Mouse (Mus musculus): ENCODE data around the gene Rgmb.

The Rgmb gene

DNA sequence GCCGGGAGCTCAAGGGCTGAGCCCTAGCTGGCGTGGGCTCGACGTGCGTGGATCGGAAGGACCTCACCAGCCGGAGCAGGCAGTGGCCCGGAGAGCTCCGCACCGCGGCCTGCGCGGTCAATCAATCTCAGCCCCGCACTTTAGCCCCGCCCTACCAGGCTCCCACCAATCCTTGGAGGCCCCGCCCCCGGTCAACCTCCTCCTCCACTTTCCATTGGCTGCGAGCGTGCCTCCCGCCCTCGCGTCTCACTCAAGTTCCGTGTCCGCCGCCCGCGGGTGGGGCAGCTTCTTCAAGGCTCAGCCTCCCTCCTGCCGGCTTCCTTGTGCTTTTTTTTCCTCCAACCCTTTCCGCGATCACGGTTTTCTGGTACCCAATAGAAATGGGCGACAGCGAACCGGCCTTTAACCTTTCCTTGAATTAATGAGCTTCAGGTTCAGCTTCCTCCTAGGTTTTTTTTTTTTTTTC, 4.4 kb downstream of the Rgmb start:
- DNase-seq (ENCODE audit: low read depth, low spot score): peak; percentile 89
- Histone ChIP-seq H3K27me3 (ENCODE audit: control insufficient read depth, insufficient read depth, low read length, poor library complexity, severe bottlenecking) (0 out of 2 replicates have a peak, but pooled peaks cover 1% of the 10 kb centered on the region), H3K36me3 (ENCODE audit: control insufficient read depth, insufficient read depth, low read length, poor library complexity, severe bottlenecking) (no peaks in the 10 kb centered on the region)

DNA sequence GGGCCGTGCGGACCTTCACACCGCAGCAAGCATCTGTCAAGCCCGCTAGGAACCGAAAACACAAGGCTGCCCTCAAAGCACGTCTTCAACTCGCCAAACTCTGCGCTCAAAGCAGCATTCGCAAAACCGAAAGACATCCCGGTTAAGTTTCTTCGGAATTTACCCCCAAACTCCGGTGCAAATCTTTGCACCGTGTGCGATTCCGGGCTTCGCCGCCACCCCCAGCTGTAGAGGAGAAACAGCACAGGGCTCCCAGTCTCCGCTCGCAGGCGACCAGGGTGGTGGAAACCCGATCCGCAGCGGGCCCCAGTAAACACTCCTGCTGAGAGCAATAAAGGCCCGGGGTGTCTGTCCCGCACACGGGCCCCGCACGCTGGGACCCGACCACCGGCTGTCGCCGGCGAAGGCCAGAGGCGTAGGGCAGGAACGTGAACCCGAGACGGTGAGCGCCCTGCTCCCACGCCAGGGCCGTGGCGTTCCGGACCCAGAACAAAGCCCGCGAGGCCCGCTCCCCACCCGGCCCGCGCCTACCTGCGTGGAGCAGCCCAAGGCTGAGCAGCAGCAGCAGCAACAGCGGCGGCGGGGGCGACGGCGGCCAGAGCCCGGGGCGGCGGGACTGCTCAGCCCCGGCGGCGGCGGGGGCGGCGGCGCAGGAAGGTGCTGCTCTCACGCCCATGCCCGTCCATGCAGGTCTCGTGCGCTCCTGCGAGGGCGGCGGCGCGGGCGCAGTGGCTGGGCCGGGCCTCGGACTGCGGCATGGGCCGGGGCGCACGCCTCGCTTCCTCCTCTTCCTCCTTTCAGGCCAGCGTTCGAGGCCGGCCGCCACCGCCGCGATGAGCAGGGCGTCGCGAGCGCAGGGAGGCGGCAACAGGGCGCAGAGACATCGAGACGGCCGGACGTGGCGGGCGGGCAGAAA, 5.1 kb downstream of the Rgmb start:
- DNase-seq (ENCODE audit: low read depth, low spot score): peak; percentile 20
- H3K36me3 ChIP-seq (ENCODE audit: control insufficient read depth, insufficient read depth, low read length, poor library complexity, severe bottlenecking): no peaks in the 10 kb centered on the region
- 0 out of 2 replicates have a peak, but pooled peaks cover 1% of the 10 kb centered on the region for H3K27me3 ChIP-seq (ENCODE audit: control insufficient read depth, insufficient read depth, low read length, poor library complexity, severe bottlenecking)

DNA sequence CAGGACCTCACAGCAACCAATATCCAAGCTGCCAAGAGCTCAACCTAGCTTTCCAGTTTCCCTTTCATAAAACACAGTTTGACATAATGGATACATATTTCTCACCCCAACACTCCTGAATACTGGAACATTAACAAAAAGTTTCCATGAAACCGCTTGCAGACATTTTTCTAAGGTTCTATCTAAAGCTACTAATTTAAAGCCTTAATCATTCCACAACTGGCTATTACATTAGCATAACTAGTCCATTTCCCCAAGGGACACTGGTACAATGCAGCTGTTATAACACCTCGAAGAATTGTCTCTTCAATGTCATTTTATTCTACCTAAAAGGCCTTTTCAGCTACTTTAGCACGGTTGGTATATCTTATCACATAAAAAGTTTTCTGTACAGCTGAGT, 6.0 kb downstream of the Rgmb start:
- H3K36me3 ChIP-seq (ENCODE audit: control insufficient read depth, insufficient read depth, low read length, poor library complexity, severe bottlenecking): no peaks in the 10 kb centered on the region
- H3K27me3 ChIP-seq (ENCODE audit: control insufficient read depth, insufficient read depth, low read length, poor library complexity, severe bottlenecking): 0 out of 2 replicates have a peak, but pooled peaks cover 1% of the 10 kb centered on the region
- DNase-seq (ENCODE audit: low read depth, low spot score): no peak

DNA sequence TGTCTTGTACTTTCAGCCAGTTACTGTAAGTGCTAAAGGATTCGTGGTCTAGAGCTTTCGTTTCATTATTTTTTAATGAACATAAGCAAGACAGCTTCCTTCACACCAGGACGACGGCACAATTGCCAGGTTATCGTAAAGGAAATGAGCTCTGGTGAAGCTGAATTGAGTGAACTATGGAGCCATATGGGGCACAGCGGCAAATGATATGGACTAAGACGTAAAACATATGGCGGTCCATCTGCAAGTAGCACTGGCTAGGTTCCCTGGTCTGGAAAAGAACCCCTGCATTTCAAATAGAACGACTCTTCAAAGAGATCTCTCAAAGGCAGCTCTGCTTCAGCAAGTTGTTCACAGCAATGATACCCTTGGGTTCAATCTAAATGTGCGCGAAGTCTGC, 6.5 kb downstream of the Rgmb start:
- DNase-seq (ENCODE audit: low read depth, low spot score): no peak
- no peaks in the 10 kb centered on the region for H3K36me3 ChIP-seq (ENCODE audit: control insufficient read depth, insufficient read depth, low read length, poor library complexity, severe bottlenecking)
- H3K27me3 ChIP-seq (ENCODE audit: control insufficient read depth, insufficient read depth, low read length, poor library complexity, severe bottlenecking): 0 out of 2 replicates have a peak, but pooled peaks cover 1% of the 10 kb centered on the region

DNA sequence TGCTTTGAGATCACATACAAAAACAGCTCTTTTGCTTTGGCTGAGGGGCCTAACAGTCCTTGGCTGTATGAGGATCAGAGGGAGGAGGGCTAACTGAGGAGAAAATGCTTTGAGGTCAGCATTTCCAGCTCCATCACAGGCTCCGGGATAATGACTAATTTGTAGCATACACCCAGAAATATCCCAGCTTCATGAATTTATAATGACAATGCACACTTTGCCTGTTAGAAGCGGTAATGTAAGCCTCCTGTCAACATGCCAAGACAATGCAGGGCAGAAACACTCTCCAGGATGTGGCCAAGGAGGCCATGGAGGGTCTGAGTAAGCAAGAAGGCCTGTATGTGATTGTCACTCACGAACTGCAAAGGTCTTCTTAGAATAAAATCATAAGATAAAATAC, 7.0 kb downstream of the Rgmb start:
- no peak for DNase-seq (ENCODE audit: low read depth, low spot score)
- 0 out of 2 replicates have a peak, but pooled peaks cover 1% of the 10 kb centered on the region for H3K27me3 ChIP-seq (ENCODE audit: control insufficient read depth, insufficient read depth, low read length, poor library complexity, severe bottlenecking)
- no peaks in the 10 kb centered on the region for H3K36me3 ChIP-seq (ENCODE audit: control insufficient read depth, insufficient read depth, low read length, poor library complexity, severe bottlenecking)

DNA sequence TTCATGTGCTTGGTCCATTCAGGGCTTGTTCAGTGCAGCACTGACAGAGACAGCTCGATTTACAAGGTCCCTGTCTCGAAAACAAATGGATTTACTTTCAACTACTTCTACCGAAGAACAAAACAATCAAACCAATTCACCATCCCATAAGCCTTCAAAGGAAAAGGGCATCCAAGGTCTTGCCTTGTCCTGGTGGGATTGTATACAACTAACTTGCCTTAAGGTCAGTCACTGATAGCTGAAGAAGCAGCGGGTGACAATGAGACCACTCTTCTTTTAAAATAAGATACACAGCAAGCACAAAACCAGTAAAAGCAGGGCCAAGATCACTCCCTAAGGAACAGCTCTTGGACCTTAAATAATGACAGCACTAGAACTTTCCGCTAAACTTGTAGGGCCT, 7.6 kb downstream of the Rgmb start:
- no peaks in the 10 kb centered on the region for H3K36me3 ChIP-seq (ENCODE audit: control insufficient read depth, insufficient read depth, low read length, poor library complexity, severe bottlenecking)
- no peak for DNase-seq (ENCODE audit: low read depth, low spot score)
- 0 out of 2 replicates have a peak, but pooled peaks cover 1% of the 10 kb centered on the region for H3K27me3 ChIP-seq (ENCODE audit: control insufficient read depth, insufficient read depth, low read length, poor library complexity, severe bottlenecking)

DNA sequence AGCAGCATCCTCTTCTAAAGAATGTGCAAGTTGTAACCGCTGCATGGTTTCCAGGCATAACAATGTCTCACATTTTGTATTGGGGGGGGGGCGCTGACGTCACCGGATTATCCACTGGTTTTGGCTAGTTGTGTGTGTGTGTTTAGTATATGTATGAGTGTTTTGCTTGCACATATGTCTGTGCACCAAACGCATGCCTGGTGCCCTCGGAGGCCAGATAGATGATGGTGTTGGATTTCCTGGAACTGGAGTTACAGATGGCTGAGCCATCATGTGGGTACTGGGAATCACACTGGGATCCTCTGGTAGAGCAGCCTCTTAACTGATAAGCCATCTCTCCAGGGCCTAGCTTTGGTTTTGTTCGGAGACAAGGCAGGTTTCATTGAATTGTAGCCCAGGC, 8.5 kb downstream of the Rgmb start:
- Histone ChIP-seq H3K36me3 (ENCODE audit: control insufficient read depth, insufficient read depth, low read length, poor library complexity, severe bottlenecking) (no peaks in the 10 kb centered on the region), H3K27me3 (ENCODE audit: control insufficient read depth, insufficient read depth, low read length, poor library complexity, severe bottlenecking) (0 out of 2 replicates have a peak, but pooled peaks cover 1% of the 10 kb centered on the region)
- DNase-seq (ENCODE audit: low read depth, low spot score): no peak

DNA sequence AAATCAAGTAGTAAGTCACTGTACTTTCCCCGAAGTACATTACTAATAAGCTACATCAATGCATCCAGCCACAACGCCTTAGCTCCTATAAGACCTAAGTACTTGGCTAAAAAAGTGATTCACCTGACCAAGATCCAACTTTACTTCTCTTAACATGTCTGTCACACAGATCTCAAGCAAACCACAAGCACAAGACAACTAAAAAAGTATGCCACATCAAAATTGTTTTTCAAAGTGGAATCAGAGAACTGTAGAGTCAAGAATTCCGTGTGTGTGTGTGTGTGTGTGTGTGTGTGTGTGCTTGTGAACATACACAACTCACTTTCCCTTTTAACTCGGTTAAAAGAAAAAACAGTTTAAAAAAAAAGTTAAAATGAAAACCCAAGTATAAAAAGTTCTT, 9.1 kb downstream of the Rgmb start:
- Histone ChIP-seq H3K36me3 (ENCODE audit: control insufficient read depth, insufficient read depth, low read length, poor library complexity, severe bottlenecking) (no peaks in the 10 kb centered on the region), H3K27me3 (ENCODE audit: control insufficient read depth, insufficient read depth, low read length, poor library complexity, severe bottlenecking) (0 out of 2 replicates have a peak, but pooled peaks cover 1% of the 10 kb centered on the region)
- no peak for DNase-seq (ENCODE audit: low read depth, low spot score)

DNA sequence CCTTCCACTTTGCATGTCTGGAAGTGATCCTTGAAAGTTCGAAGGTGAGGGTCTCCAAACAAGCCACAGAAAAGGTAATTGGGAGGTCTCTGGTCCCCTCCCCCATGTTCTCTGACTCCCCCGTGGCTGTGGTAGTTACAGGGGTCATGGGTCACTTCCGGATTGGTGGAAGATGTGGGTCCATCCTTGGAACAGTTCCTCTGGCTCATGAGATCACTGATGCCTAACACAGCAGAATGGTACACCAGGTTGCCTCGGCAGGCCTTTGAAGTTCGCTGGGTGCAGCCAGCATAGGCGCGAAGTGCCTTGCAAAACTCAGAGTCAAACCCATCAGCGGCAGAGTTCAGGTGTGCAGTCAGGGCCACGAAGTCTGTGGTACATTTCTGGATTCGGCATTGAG, 10.1 kb downstream of the Rgmb start:
- Histone ChIP-seq H3K36me3 (ENCODE audit: control insufficient read depth, insufficient read depth, low read length, poor library complexity, severe bottlenecking) (no peaks in the 10 kb centered on the region), H3K27me3 (ENCODE audit: control insufficient read depth, insufficient read depth, low read length, poor library complexity, severe bottlenecking) (0 out of 2 replicates have a peak, but pooled peaks cover 1% of the 10 kb centered on the region)
- no peak for DNase-seq (ENCODE audit: low read depth, low spot score)

DNA sequence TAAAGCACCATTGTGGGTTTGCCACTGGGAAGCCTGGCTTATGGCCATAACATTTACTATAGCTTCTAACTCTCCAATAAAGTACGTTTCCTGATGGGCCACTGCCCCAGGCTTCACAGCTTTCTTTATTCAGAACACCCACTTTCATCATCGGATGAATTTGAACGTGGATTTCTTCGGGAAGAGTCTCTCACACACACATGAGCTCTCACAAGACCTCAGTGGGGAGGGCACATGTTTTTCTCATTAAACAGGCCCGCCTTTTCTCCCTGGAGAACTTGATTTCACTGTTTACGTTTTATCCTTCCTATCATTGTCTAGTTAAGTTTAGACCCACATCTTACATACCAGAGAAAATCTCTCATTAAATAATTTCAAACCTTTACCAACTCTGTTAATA, 10.7 kb downstream of the Rgmb start:
- H3K36me3 ChIP-seq (ENCODE audit: control insufficient read depth, insufficient read depth, low read length, poor library complexity, severe bottlenecking): no peaks in the 10 kb centered on the region
- DNase-seq (ENCODE audit: low read depth, low spot score): no peak

DNA sequence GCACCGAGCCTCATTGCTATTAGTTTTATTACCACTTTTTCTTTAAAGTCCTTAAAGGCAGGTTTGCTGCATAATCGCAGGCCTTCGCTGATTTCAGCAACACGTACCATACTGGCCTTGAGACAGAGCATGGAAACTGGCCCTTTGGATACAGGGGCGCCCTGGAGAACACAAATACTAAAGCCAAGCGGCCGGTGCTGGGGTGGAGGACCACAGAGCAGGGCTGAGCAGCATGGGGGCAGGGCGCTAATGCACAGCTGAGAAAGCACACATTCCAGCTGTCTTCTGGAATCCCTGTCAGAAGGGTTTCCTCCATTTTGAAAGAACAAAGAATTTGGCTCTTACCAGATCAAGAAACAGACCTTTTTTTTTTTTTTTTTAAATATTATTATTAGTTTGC, 12.5 kb downstream of the Rgmb start:
- Histone ChIP-seq H3K27me3 (ENCODE audit: control insufficient read depth, insufficient read depth, low read length, poor library complexity, severe bottlenecking) (no peaks in the 10 kb centered on the region), H3K36me3 (ENCODE audit: control insufficient read depth, insufficient read depth, low read length, poor library complexity, severe bottlenecking) (no peaks in the 10 kb centered on the region)
- no peak for DNase-seq (ENCODE audit: low read depth, low spot score)

More for the DNA sequence above, 10.7 kb downstream of the Rgmb start:
- 0 out of 2 replicates have a peak, but pooled peaks cover 1% of the 10 kb centered on the region for H3K27me3 ChIP-seq (ENCODE audit: control insufficient read depth, insufficient read depth, low read length, poor library complexity, severe bottlenecking)

DNA sequence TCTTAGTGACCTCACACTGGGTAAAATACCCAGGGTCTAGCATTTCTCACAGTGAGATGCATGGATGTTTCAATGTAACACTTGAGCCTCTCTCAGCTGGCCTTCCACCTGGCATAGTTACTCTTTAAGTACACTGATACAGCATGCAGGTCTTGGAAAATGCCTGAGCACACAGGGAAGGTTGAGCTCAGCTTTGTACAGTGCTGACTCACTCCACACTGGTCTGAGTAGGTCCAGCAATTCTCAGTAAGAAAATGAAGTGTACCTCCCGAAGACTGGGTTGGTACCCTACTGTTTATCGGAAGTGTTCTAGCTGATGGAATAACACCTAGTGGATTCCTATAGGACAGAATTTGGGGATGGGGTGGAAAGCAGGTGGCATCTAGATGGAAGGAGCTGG, 13.2 kb downstream of the Rgmb start:
- Histone ChIP-seq H3K27me3 (ENCODE audit: control insufficient read depth, insufficient read depth, low read length, poor library complexity, severe bottlenecking) (no peaks in the 10 kb centered on the region), H3K36me3 (ENCODE audit: control insufficient read depth, insufficient read depth, low read length, poor library complexity, severe bottlenecking) (no peaks in the 10 kb centered on the region)
- DNase-seq (ENCODE audit: low read depth, low spot score): no peak

DNA sequence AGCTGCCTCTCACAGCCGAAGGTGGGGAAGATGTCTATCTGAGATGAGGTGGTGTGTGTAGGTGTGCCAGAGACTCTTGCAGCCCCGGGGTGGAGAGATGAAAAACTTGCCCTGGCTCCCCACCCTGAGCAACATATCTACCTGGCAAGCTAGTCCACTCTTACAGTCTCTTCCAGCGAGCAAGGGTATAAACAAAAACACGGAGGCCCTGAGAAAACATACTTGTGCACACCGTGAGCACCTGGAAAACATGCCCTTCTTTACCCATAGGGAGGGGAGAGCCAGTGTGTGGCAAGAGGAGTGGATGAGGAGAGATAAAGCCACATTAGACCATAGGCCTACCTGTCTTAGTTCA, 13.8 kb downstream of the Rgmb start:
- no peak for DNase-seq (ENCODE audit: low read depth, low spot score)
- no peaks in the 10 kb centered on the region for H3K36me3 ChIP-seq (ENCODE audit: control insufficient read depth, insufficient read depth, low read length, poor library complexity, severe bottlenecking)
- no peaks in the 10 kb centered on the region for H3K27me3 ChIP-seq (ENCODE audit: control insufficient read depth, insufficient read depth, low read length, poor library complexity, severe bottlenecking)

DNA sequence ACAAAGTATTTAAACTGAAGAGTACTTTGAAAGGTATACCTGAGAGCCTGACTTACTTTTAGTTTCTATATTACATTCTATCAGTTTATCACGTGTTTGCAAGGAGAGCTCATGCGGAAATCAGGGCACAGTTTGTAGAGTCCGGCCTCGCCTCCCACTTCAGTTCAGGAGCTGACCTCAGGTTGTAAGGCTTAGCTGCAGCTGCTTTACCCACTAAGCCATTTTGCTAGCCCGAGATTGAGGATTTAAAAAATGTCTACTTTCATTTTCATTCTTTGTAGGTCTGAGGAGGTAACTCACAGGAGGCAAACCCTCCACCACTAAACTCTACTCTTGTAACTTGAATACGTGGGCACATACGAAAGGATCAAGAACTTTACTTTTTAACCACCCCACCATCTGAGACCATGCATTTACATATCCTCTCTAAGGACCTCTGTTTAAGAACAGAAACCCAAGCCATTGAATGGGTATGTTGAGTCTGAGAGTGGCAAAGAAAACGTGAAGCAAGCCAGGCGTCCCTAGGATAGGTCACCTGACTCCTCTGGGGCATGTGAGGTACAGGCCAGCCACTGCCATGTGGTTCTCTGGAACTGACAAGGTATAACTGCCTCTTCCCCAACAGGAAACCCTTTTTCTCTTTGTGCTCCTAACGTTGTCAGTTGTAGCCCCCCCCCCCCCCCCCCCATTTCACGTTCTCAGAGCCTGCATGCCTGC, 14.3 kb downstream of the Rgmb start:
- H3K27me3 ChIP-seq (ENCODE audit: control insufficient read depth, insufficient read depth, low read length, poor library complexity, severe bottlenecking): no peaks in the 10 kb centered on the region
- no peaks in the 10 kb centered on the region for H3K36me3 ChIP-seq (ENCODE audit: control insufficient read depth, insufficient read depth, low read length, poor library complexity, severe bottlenecking)
- no peak for DNase-seq (ENCODE audit: low read depth, low spot score)

Measured in splenic B cell, adult 2 months (primary cell).